Mouse (Mus musculus): ENCODE measurements around the gene Plpp1. TPM values are rescaled to one million over a fixed set of nuclear protein-coding genes. Genes with fewer than 3 reads are reported as not detected.

The Plpp1 gene
- polyA plus RNA-seq, 1 experiment from 2014 or later = 135 TPM

GRCm38 (mm10) chr13:112832589-112832988 lies 32.0 kb downstream of the Plpp1 start:
- no peak overlapping the region for H3K4me3 ChIP-seq (replicated peaks; ENCODE audit: low read depth, low read length)
- H3K9me3 ChIP-seq (replicated peaks; ENCODE audit: low read length) = no peaks in the 10 kb centered on the region
- H3K9ac ChIP-seq (ENCODE audit: low read depth, low read length) = no peak overlapping the region
- H3K36me3 ChIP-seq (ENCODE audit: insufficient read depth, low read length) = no peaks in the 10 kb centered on the region
- no peak for TF ChIP-seq CTCF (IDR thresholded peaks at IDR 0.05; ENCODE audit: low read depth)
- no peak overlapping the region for H3K27ac ChIP-seq
- ATAC-seq (replicated peaks; ENCODE audit: low FRiP score, low read depth) = no peak
- no peaks in the 10 kb centered on the region for H3K27me3 ChIP-seq (ENCODE audit: insufficient read depth, low read length)
- H3K4me2 ChIP-seq (ENCODE audit: low read length) = no peak overlapping the region
- WGBS = 24% methylated on average over 2 of the region's 2 CpGs
- no peak for DNase-seq (ENCODE audit: low spot score)
- 0 out of 2 replicates have a peak, but pooled peaks cover 5% of the 10 kb centered on the region for H3K4me1 ChIP-seq (replicated peaks; ENCODE audit: insufficient read depth, low read length)

- no peak overlapping the region for H3K9ac ChIP-seq (ENCODE audit: low read depth, low read length)
- H3K4me2 ChIP-seq (ENCODE audit: low read length) = peak overlapping the region; percentile 37
- no peaks in the 10 kb centered on the region for H3K27me3 ChIP-seq (ENCODE audit: insufficient read depth, low read length)
- H3K4me1 ChIP-seq (replicated peaks; ENCODE audit: insufficient read depth, low read length) = 0 out of 2 replicates have a peak, but pooled peaks cover 5% of the 10 kb centered on the region
- DNase-seq (ENCODE audit: low spot score) (peak; percentile 47), ATAC-seq (replicated peaks; ENCODE audit: low FRiP score, low read depth) (peak; percentile 29; the same call in 1 of the 2 replicates)
- WGBS = 44% methylated on average over 20 of the region's 20 CpGs
- no peak for TF ChIP-seq CTCF (IDR thresholded peaks at IDR 0.05; ENCODE audit: low read depth)
- no peaks in the 10 kb centered on the region for H3K9me3 ChIP-seq (replicated peaks; ENCODE audit: low read length)
- H3K27ac ChIP-seq = no peak overlapping the region
- no peak overlapping the region for H3K4me3 ChIP-seq (replicated peaks; ENCODE audit: low read depth, low read length)
- H3K36me3 ChIP-seq (ENCODE audit: insufficient read depth, low read length) = no peaks in the 10 kb centered on the region
These were observed 32.8 kb downstream of the Plpp1 start for GRCm38 (mm10) chr13:112833253-112833894.

GRCm38 (mm10) chr13:112833895-112834263 lies 33.3 kb downstream of the Plpp1 start:
- Histone ChIP-seq H3K27me3 (ENCODE audit: insufficient read depth, low read length) (no peaks in the 10 kb centered on the region), H3K36me3 (ENCODE audit: insufficient read depth, low read length) (no peaks in the 10 kb centered on the region), H3K4me1 (replicated peaks; ENCODE audit: insufficient read depth, low read length) (0 out of 2 replicates have a peak, but pooled peaks cover 5% of the 10 kb centered on the region), H3K4me3 (replicated peaks; ENCODE audit: low read depth, low read length) (no peak overlapping the region), H3K27ac (no peak overlapping the region), H3K9ac (ENCODE audit: low read depth, low read length) (no peak overlapping the region), H3K9me3 (replicated peaks; ENCODE audit: low read length) (no peaks in the 10 kb centered on the region), H3K4me2 (ENCODE audit: low read length) (peak overlapping the region; percentile 37; the same call in 1 of the 2 replicates)
- DNase-seq (ENCODE audit: low spot score) (no peak), ATAC-seq (replicated peaks; ENCODE audit: low FRiP score, low read depth) (no peak)
- 56% methylated on average over 3 of the region's 3 CpGs for WGBS
- no peak for TF ChIP-seq CTCF (IDR thresholded peaks at IDR 0.05; ENCODE audit: low read depth)

- Histone ChIP-seq H3K27me3 (ENCODE audit: insufficient read depth, low read length) (no peaks in the 10 kb centered on the region), H3K36me3 (ENCODE audit: insufficient read depth, low read length) (no peaks in the 10 kb centered on the region), H3K27ac (no peak overlapping the region), H3K9me3 (replicated peaks; ENCODE audit: low read length) (no peaks in the 10 kb centered on the region), H3K4me3 (replicated peaks; ENCODE audit: low read depth, low read length) (no peak overlapping the region), H3K4me1 (replicated peaks; ENCODE audit: insufficient read depth, low read length) (0 out of 2 replicates have a peak, but pooled peaks cover 5% of the 10 kb centered on the region), H3K4me2 (ENCODE audit: low read length) (no peak overlapping the region), H3K9ac (ENCODE audit: low read depth, low read length) (no peak overlapping the region)
- DNase-seq (ENCODE audit: low spot score) (peak; percentile 31), ATAC-seq (replicated peaks; ENCODE audit: low FRiP score, low read depth) (no peak)
- no peak for TF ChIP-seq CTCF (IDR thresholded peaks at IDR 0.05; ENCODE audit: low read depth)
- 49% methylated on average over 12 of the region's 12 CpGs for WGBS
These were observed 34.5 kb downstream of the Plpp1 start for GRCm38 (mm10) chr13:112835113-112835512.

- WGBS = 72% methylated on average over 2 of the region's 2 CpGs
These were observed 36.4 kb downstream of the Plpp1 start for GRCm38 (mm10) chr13:112836951-112837350.

GRCm38 (mm10) chr13:112837621-112838155 lies 37.1 kb downstream of the Plpp1 start:
- Histone ChIP-seq H3K4me3 (replicated peaks; ENCODE audit: low read depth, low read length) (no peak overlapping the region), H3K36me3 (ENCODE audit: insufficient read depth, low read length) (no peaks in the 10 kb centered on the region), H3K4me2 (ENCODE audit: low read length) (no peak overlapping the region), H3K9ac (ENCODE audit: low read depth, low read length) (no peak overlapping the region), H3K27ac (no peak overlapping the region), H3K4me1 (replicated peaks; ENCODE audit: insufficient read depth, low read length) (0 out of 2 replicates have a peak, but pooled peaks cover 5% of the 10 kb centered on the region), H3K9me3 (replicated peaks; ENCODE audit: low read length) (no peaks in the 10 kb centered on the region), H3K27me3 (ENCODE audit: insufficient read depth, low read length) (no peaks in the 10 kb centered on the region)
- 77% methylated on average over 9 of the region's 9 CpGs for WGBS
- ATAC-seq (replicated peaks; ENCODE audit: low FRiP score, low read depth) (no peak), DNase-seq (ENCODE audit: low spot score) (no peak)
- no peak for TF ChIP-seq CTCF (IDR thresholded peaks at IDR 0.05; ENCODE audit: low read depth)

More at GRCm38 (mm10) chr13:112836951-112837350, 36.4 kb downstream of the Plpp1 start:
- H3K4me1 ChIP-seq (replicated peaks; ENCODE audit: insufficient read depth, low read length) = 0 out of 2 replicates have a peak, but pooled peaks cover 5% of the 10 kb centered on the region
- no peak overlapping the region for H3K9ac ChIP-seq (ENCODE audit: low read depth, low read length)
- H3K36me3 ChIP-seq (ENCODE audit: insufficient read depth, low read length) = no peaks in the 10 kb centered on the region
- ATAC-seq (replicated peaks; ENCODE audit: low FRiP score, low read depth) (no peak), DNase-seq (ENCODE audit: low spot score) (no peak)
- H3K27me3 ChIP-seq (ENCODE audit: insufficient read depth, low read length) = no peaks in the 10 kb centered on the region
- no peak overlapping the region for H3K4me2 ChIP-seq (ENCODE audit: low read length)
- no peak overlapping the region for H3K27ac ChIP-seq
- no peak overlapping the region for H3K4me3 ChIP-seq (replicated peaks; ENCODE audit: low read depth, low read length)
- TF ChIP-seq CTCF (IDR thresholded peaks at IDR 0.05; ENCODE audit: low read depth) = no peak
- H3K9me3 ChIP-seq (replicated peaks; ENCODE audit: low read length) = no peaks in the 10 kb centered on the region
